Comparison of ENCODE assay signal across 13 mouse cellular contexts in genomic region chrX:162137807-162138206, GRCm38 (mm10).
"Had no signal": no experiment of that assay in that cellular context is flagged by ENCODE, and none has a peak within 500 bp of the region (broad histone marks: within the 10 kb centered on the region; RNA-seq: fewer than 3 reads in every experiment).

No protein-coding gene starts in this region.

- H3K9ac ChIP-seq: intestine, embryonic 15.5 days; limb, embryonic 15.5 days; liver, embryonic 13.5 days; liver, postnatal 0 days; lung, embryonic 15.5 days; neural tube, embryonic 15.5 days; stomach, embryonic 15.5 days had no signal

- H3K9me3 ChIP-seq: intestine, embryonic 15.5 days; limb, embryonic 15.5 days; liver, embryonic 13.5 days; lung, embryonic 15.5 days; midbrain, embryonic 10.5 days; neural tube, embryonic 15.5 days; stomach, embryonic 15.5 days had no signal

- H3K4me1 ChIP-seq: intestine, embryonic 15.5 days; limb, embryonic 15.5 days; liver, embryonic 13.5 days; lung, embryonic 15.5 days; neural tube, embryonic 15.5 days; stomach, embryonic 15.5 days had no signal

- ATAC-seq: intestine, embryonic 15.5 days; liver, postnatal 0 days had no signal

- H3K4me2 ChIP-seq: intestine, embryonic 15.5 days; limb, embryonic 15.5 days; liver, embryonic 13.5 days; lung, embryonic 15.5 days; neural tube, embryonic 15.5 days; stomach, embryonic 15.5 days had no signal

- H3K27ac ChIP-seq: intestine, embryonic 15.5 days; limb, embryonic 15.5 days; liver, embryonic 13.5 days; lung, embryonic 15.5 days; midbrain, embryonic 10.5 days; neural tube, embryonic 15.5 days; stomach, embryonic 15.5 days had no signal

- H3K36me3 ChIP-seq: intestine, embryonic 15.5 days; limb, embryonic 15.5 days; liver, embryonic 13.5 days; lung, embryonic 15.5 days; midbrain, embryonic 10.5 days; neural tube, embryonic 15.5 days; stomach, embryonic 15.5 days had no signal

- H3K4me3 ChIP-seq: intestine, embryonic 15.5 days; limb, embryonic 15.5 days; liver, embryonic 13.5 days; lung, embryonic 15.5 days; midbrain, embryonic 10.5 days; myocyte; neural tube, embryonic 15.5 days; stomach, embryonic 15.5 days had no signal

- H3K27me3 ChIP-seq: stomach, embryonic 15.5 days had no signal

- DNase-seq: liver, embryonic 13.5 days; liver, postnatal 0 days; lung, postnatal 4 days; midbrain, embryonic 14.5 days; thymus, adult 2 months; thymus, postnatal 4 days had no signal
